Mouse (Mus musculus): Measurements from ENCODE around the gene Krtap27-1. TPM values are rescaled to one million over a fixed set of nuclear protein-coding genes. Genes with fewer than 3 reads are reported as not detected.

Gene Krtap27-1
- polyA plus RNA-seq (2012; rRNA removed; ENCODE audit: low replicate concordance) = not detected in 2 replicates

GRCm38 (mm10) chr16:88671571-88671970 is at the start of gene Krtap27-1:
Gene Krtap27-1, minus strand, starts transcription at chr16:88671671.

GRCm38 (mm10) chr16:88707496-88708012 is 36.1 kb upstream of the Krtap27-1 start, which contains the start of gene 2310061N02Rik:
Gene 2310061N02Rik, minus strand, starts transcription at chr16:88707962.

DNA sequence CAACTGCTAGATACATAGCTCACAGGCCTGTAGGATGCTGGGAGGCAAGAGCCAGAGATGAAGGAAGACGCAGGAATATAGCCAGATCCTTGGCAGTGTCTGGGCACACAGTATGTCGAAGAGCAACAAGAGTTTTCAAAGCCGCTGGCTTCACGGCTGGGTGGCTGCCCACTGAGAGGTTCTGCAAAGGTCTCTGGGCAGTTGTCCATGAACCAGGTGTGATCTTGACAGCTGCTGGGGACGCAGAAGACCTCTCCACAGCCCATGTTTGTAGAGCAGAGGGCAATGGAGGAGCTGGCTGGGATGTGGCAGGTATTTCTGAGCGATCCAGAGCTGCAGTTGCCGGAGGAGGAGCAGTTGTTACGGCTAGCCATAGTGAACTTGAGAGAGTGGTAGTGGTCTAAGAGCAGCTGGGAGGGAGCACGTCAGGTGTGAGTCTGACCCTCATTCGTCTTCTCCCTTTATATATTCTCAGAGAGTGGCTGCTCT is 24.1 kb downstream of the Krtap27-1 start, which contains the start of gene Krtap26-1:
Gene Krtap26-1, minus strand, starts transcription at position 439 of the 489 bp plus-strand sequence.

GRCm38 (mm10) chr16:88627566-88627965 is 43.9 kb downstream of the Krtap27-1 start, which contains the start of gene 2310079G19Rik:
Gene 2310079G19Rik, minus strand, starts transcription at chr16:88627666.

Other genes starting within 250 kb of the Krtap27-1 start
- not detected in 2 replicates for gene Cldn17, start 164.7 kb downstream of the Krtap27-1 start, polyA plus RNA-seq (2012; rRNA removed; ENCODE audit: low replicate concordance)
- 0.10 and 6.5 TPM in 2 replicates for gene Cldn8, start 108.5 kb downstream of the Krtap27-1 start, polyA plus RNA-seq (2012; rRNA removed; ENCODE audit: low replicate concordance)
- not detected in 2 replicates for gene Krtap24-1, start 59.4 kb downstream of the Krtap27-1 start, polyA plus RNA-seq (2012; rRNA removed; ENCODE audit: low replicate concordance)
- gene 2310079G19Rik, start 44.0 kb downstream of the Krtap27-1 start, polyA plus RNA-seq (2012; rRNA removed; ENCODE audit: low replicate concordance) = not detected in 2 replicates
- not detected in 2 replicates for gene Krtap26-1, start 23.9 kb downstream of the Krtap27-1 start, polyA plus RNA-seq (2012; rRNA removed; ENCODE audit: low replicate concordance)
- gene 2310061N02Rik, start 36.3 kb upstream of the Krtap27-1 start, polyA plus RNA-seq (2012; rRNA removed; ENCODE audit: low replicate concordance) = not detected in 2 replicates
- not detected in 2 replicates for gene Krtap13-1, start 57.2 kb upstream of the Krtap27-1 start, polyA plus RNA-seq (2012; rRNA removed; ENCODE audit: low replicate concordance)
- gene Krtap13, start 80.0 kb upstream of the Krtap27-1 start, polyA plus RNA-seq (2012; rRNA removed; ENCODE audit: low replicate concordance) = not detected in 2 replicates
- not detected in 2 replicates for gene 2310034C09Rik, start 87.2 kb upstream of the Krtap27-1 start, polyA plus RNA-seq (2012; rRNA removed; ENCODE audit: low replicate concordance)
- not detected in 2 replicates for gene 2310057N15Rik, start 102.5 kb upstream of the Krtap27-1 start, polyA plus RNA-seq (2012; rRNA removed; ENCODE audit: low replicate concordance)
- gene Gm5965, start 106.2 kb upstream of the Krtap27-1 start, polyA plus RNA-seq (2012; rRNA removed; ENCODE audit: low replicate concordance) = not detected in 2 replicates
- gene Gm20741, start 140.5 kb upstream of the Krtap27-1 start, polyA plus RNA-seq (2012; rRNA removed; ENCODE audit: low replicate concordance) = not detected in 2 replicates
- not detected in 2 replicates for gene Krtap15, start 148.5 kb upstream of the Krtap27-1 start, polyA plus RNA-seq (2012; rRNA removed; ENCODE audit: low replicate concordance)
- not detected in 2 replicates for gene Krtap14, start 154.5 kb upstream of the Krtap27-1 start, polyA plus RNA-seq (2012; rRNA removed; ENCODE audit: low replicate concordance)
- not detected in 2 replicates for gene Krtap19-1, start 197.7 kb upstream of the Krtap27-1 start, polyA plus RNA-seq (2012; rRNA removed; ENCODE audit: low replicate concordance)
- gene Krtap19-2, start 202.6 kb upstream of the Krtap27-1 start, polyA plus RNA-seq (2012; rRNA removed; ENCODE audit: low replicate concordance) = not detected in 2 replicates
- gene Krtap19-3, start 206.4 kb upstream of the Krtap27-1 start, polyA plus RNA-seq (2012; rRNA removed; ENCODE audit: low replicate concordance) = not detected in 2 replicates
- not detected in 2 replicates for gene Krtap19-4, start 213.4 kb upstream of the Krtap27-1 start, polyA plus RNA-seq (2012; rRNA removed; ENCODE audit: low replicate concordance)
- gene Krtap19-5, start 224.8 kb upstream of the Krtap27-1 start, polyA plus RNA-seq (2012; rRNA removed; ENCODE audit: low replicate concordance) = not detected in 2 replicates